Mouse (Mus musculus) lung, postnatal 10 days (tissue): ENCODE measurements at regions not wholly inside any gene's neighbourhood (a gene's known extent, or its start where the extent isn't known, plus 50 kb on each side); places are given as distances from the start of the nearest gene placed in this dataset.

Experiments
- DNase-seq: peaks from one replicate; pipeline ENCODE4 v3.0.0; 2021

DNA sequence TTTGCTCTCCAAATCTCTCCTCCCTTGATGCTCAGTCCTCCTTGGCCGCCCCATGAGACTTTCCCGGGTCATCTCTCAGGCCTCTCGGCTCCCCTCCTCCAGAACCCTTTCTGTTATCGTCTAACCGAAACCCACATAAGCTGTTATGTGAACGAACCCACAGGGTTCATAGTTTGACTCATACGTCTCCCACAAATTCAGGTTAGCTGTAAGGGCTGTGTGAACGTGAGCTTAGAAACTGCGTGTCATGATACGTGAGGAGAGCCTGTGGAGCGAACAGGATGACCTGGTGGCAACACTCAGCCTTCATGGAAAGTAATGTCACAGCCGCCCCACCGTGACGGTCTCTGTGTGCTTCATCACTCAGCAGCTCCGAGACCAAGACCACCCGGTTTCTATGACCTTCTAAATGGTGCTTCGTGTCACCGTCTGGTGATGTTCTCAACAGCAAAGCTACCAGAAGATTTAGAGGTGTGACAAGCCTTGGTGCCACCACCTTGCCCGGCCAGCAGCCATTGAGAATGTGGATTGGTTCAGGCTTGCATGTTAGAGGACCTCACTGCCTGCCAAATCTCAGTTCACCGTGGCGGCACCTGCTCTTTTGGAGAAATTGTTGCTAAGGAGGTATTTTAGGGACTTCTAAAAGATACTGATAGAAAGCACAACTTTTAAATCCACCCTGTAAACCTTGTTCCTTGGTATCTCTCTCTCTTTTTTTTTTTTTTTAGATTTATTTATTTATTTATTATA is 107.4 kb downstream of the Ets2 start:
- no peak for DNase-seq

DNA sequence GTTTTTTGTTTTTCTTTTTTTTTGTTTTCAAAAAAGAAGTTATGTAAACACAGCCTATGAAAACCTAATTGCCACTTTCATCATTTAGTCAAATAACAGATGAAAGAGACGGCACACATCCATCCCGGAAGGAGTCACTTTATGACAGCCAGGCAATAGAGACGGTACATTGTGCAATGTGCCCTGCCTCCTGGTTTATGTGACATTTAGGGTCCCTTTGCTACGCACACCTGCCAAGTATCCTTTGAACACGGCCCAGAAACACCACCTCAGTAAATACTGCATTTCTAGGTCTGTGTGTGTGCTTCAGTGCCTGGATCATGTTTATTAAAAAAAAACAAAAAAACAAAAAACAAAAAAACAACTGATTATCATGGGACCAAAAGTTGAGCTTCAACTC is 104.6 kb downstream of the Ets2 start:
- DNase-seq, result no peak

DNA sequence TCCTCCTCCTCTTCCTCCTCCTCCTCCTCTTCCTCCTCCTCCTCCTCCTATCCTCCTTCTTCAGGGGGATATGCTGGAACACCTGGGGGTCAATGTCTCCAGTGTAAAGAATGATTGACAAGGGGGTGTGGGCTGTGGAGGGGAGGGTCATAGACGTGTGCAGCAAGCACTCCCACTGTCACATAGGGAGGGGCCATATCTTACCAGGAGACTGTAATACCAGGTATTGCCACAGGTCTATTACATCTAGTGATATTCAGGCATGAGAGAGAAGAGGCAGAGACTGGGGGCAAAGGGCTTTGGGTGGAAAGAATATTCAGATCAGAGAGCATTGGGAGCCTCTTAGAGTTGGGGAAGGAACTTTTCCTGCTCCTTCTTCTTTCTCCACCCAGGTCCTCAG is 102.3 kb downstream of the Ets2 start:
- DNase-seq, result no peak

DNA sequence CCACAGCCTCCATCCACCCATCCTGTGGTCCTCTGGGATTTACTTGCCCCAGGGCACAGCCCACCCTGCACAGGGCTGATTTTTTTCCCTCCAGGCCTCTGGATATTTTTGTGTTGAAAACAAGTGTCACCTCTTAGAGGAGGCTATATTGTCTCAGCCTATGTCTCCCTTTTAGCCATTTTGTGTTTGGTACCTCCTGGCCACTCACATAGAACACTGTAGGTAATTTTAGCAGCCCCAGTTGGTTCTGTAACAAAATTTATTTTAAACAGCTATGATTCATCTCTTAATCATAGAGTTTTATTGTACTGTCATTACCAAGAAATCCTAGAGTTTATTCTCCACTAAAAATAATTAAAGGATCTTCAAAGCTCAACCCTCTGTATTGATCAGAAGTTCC is 100.8 kb downstream of the Ets2 start:
- no peak for DNase-seq

DNA sequence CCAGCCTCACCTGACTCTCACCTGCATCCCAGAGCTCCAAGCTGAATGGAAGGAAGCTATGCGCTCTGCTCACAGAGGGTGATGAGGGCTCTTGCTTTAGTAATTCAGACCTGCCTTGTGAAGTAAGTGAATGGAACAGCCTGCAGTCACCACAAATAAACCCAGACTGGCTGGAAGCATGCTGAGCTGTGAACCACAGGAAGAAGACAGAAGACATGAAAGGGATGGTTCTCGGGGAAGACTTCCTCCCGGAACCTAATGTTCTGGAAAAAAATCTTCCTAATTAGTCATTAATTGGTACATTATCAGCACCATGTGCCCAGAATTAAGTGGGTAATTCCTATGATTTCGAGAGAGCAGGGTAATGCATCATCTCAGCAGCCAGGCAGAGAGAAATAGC is 100.3 kb downstream of the Ets2 start:
- DNase-seq, result no peak

DNA sequence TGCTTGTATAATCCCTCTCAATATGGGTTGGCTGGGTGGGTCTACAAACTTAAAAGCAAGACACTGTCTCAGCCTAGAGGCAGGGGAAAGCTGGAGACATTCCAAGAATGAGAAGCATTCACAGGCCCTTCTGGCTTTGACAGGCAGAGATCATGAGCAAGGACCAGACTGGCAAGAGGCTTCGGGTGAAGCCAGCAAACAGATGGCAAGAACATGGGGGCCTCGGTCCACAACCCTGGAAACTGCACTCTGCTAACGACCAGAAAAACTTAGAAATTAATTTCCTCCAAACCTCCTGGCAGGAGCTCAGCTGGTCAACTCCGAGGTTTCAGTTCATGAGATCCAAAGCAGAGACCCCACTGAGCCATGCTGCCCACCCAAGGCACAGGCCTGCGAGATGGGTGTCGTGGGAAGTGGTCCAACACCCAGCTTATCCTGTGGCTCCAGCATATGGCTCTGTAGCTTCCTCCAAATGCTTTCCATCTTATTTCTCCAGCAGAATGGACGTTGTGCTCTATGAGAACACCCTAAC is 99.1 kb downstream of the Ets2 start:
- DNase-seq, result peak; percentile 49

DNA sequence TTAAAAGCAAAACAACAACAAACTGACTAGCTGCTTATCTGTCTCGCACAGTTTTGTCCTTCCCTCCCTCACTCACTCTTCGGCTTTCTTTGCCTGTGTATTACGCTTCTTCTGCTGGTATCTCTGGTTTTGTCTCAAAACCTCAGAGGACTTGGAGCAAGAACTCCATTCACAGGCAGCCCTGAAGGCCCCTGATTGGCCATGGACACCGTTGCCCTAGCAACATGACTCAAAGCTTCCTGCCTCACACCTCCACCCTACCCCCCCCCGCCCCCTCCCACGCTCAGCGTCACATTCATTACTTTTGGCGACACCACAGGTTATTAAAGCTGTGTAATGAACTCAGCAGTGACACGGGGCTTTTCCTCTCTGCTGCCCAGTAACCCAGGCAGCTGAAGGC is 96.7 kb downstream of the Ets2 start:
- no peak for DNase-seq

DNA sequence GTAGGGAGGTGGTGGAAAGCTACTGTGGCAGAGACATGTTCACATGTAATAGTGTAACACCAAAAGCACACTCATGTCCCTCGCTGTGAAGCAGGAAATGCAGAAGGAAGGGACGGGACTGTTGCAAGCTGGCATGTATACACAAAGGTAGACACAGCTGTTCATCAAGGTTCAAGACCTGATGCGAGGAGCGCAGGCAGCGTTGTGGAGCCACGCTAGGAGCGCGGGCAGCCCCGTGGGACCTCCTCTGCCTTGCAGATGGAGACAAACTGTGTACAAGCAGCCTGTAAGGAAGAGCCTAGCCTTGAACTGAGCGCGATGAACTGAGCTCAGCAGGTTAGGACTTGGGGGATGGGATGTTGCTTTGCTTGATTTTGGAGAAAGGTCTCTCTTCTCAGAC is 96.2 kb downstream of the Ets2 start:
- DNase-seq, result no peak

DNA sequence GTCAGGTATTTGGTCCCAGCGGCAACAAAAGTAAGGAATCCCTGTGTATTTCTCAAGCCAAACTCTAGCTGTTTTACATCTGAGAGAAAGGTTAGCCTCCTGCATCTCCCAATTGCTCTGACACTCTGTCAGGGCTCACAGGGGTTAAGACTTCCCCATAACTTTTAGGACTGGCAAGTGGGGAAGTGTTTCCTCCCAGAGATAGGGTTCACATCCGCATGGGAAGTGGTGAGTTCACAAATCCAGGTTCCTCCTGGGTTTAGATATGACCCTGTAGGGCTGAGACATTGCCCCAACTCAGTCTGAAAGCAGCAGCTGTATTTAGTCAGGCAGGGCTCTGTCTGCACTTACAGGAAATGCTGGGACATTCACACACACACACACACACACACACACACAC is 95.3 kb downstream of the Ets2 start:
- no peak for DNase-seq

DNA sequence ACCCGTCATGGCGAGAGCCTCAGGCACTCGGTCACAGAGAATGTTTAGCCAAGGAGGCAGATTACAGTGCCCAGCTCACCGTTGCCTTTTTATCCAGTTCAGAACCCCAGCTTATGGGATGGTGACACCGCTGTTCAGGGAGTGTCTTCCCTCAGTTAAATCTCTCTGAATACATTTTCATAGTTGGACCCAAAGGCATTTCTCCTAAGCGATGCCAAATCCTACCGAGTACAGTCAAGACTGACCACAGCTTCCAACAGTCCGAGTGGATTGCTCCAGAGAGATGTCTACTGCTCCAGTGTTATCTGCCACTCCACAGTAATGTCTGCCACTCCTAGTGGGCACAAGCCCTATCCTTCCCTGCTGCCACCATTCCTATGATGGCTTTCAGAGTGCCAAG is 93.0 kb downstream of the Ets2 start:
- DNase-seq, result no peak

DNA sequence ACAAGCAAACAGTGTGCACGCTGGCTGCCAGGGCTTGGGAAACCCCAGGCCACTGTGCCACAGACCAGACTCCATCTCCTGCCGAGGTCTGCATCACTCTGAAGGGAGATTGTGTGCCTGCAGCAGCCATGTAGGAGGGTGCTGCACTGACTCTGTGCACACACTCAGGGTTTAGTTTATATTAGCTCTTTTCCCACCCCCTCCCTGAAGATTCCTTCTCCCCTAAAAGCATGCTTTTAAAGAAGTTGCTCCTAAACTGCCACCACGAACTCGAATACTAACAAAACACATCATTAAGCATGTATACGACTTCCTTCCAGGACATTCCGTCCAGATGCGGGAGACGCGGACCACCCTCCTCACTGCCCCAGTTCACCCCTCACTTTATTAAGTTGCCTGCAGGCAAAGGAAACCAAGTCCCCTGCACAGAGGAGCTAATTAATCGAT is 92.4 kb downstream of the Ets2 start:
- DNase-seq, result peak; percentile 68

DNA sequence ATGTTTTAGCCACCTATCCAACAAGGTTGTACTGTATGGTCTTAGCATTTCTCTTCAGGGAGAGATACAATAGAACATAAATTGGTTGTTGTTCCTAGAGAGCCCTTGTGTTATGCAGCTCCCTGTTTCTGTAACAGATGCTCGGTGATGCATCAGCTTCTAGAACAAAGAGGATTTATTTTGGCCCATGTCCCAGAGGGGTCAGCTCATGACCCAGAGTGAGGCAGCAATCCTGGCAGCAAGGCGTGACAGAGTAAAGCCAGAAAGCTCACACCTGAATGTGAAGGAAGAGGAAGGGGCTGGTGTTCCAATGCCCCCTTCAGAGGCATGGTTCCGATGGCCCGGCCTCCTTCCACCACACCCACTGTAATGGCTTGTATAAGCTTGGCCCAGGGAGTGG is 88.8 kb downstream of the Ets2 start:
- DNase-seq, result peak; percentile 53

DNA sequence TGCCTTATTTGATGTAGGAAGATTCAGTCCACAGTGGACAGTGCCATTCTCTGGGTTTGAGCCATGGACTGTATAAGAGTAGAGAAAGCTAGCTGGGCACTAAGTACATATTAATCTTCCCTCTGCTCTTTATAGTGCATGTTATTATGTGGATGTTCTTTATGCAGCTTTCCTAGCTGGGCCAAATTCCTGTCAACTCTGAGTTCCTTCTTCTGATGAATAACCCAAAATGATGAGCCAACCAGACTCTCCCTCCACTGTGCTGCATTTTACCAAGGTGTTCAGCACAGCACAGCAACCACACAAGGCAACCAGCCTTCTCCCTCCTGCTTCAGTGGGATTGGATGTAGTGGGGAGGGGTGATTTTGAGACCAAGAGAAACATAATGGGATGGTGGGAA is 87.7 kb downstream of the Ets2 start:
- DNase-seq, result no peak

DNA sequence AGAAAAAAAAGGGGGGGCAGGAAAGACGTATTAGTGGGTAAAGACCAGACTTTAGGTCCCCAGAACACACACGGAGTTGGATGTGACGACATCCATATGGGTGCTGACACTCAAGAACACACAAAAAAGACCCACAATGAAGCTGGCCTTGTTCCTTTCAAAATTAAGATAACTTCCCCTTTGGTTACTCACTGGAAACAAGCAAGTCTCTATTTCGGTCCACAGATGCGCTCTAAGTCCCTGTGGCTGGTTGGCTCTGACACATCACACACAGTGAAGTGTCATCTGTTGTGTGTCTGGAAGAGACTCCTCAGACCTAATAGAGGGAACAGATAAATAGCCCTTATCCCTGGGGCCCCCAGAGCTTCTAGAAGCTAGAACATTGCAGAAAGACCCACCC is 79.8 kb downstream of the Ets2 start:
- DNase-seq, result no peak

DNA sequence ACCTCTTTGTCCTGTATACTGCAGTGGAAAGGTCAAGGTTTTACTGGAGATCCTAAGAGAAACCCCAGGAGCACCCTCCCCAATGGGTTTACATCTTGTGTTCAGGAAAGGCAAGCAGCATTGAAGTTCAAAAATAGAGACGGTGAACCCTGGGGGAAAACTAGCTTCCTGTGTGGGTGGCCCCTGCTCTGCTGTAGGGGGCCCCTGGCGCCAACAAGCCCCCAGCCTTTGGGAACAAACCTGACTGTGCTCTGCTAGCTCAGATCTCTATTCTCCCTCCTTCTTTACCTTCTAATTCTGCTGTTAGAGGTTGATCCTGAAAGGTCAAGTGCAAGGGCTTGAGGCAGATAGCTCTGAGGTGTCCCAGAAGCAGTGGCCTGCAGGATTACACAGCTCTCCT is 78.6 kb downstream of the Ets2 start:
- no peak for DNase-seq

DNA sequence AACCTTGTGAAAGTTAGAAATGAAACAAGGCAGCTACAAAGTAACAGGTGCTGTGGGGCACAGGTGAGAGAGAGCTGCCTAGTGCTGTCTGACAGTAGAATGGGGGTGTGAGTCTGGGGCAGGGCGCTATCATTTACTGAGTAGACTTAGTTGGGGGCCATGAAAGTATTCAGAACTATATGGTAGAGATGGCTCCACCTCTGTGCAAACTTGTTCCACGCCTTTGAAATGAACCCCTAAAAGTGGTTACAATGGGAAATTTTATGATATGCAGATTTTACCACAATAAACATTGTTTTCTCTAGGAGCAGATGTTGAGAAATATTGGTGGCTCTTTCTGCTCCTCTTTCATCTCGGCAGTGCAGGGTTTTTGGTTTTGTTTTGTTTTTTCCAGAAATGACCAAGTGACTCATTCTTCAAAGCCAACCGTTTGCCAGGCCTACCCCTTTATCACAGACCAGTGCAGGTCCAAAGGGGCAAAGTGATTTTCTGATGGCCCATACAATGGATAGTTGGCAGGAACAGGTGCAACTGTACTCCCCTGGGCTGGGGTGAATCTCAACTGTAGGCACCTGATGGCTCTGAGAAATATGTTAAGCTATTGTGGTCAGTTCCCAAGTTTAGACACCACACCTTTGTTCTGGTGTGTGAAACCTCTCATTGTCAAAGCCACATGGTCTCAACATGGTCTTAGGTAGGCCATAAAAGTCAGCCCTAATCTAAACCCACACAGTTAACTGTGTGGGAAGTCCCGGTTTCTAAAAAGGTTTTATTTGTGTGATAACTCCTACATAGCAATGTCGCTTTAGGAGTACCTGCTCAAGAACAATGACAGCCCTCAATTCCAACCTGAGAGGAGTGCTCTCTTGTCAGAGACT is 77.2 kb downstream of the Ets2 start:
- no peak for DNase-seq

DNA sequence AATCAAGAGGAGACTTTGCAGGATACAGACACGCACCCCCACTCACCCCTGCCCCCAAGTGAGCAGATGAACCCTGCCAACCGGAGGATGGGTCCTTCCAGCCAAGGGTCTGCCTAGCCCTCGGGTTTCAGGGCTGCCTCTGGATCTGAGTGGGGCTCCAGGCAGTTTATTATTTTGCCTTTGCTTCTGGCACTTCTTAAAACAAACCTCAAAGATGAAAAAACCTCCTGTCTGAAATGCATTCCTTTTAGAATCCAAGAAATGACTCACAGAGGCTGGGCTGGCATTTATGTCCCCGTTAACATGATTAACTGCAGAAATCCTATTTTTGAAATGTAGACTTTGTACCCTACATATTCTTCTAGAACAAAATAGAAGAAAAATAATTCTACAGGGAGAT is 76.3 kb downstream of the Ets2 start:
- no peak for DNase-seq

DNA sequence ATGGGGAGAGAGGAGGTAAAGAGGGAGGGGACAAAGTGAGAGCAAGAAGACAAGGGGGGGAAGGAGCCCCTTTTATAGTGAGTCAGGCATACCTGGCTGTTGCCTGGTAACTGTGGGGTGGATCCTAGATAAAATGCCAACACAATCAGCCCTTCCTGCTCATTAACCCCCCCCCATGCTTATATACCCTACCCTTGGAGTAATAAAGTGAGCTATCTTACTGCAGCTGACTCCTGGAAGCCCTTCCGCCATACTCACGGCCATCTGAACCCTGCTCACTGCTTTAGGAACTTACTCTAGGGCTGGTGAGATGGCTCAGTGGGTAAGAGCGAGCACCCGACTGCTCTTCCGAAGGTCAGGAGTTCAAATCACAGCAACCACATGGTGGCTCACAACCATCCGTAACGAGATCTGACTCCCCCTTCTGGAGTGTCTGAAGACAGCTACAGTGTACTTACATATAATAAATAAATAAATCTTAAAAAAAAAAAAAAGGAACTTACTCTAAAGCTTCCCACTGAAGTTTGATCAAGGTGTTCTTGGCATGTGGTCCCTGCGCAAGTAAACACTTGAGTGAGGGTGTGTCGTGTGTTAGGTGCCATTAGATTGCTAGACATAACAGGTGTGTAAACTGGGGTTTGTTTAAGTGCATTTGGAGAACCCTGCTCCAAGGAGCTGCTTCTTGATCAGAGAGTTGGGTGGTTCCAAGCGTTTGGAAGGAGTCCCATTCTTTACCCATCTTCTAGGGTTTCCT is 74.9 kb downstream of the Ets2 start:
- DNase-seq, result peak; percentile 45

DNA sequence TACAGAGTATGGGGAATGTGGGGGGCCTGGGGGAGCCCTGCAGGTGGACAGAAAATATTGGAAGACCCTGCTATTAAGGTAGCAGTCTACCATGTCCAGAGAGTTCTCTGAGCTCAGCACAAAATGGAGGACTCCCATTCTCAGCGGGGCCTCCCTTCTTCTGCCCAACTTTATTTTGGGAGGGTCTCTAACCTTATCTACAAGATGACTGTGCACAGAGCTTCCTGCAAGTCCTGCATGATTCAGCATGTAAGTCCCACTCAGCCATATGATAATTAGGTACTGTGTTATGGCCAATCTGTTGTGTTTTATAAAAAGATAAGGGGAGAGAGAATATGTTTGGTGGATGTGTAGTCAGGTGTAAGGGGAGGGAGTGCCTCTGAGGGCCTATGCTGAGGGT is 74.1 kb downstream of the Ets2 start:
- DNase-seq, result no peak

DNA sequence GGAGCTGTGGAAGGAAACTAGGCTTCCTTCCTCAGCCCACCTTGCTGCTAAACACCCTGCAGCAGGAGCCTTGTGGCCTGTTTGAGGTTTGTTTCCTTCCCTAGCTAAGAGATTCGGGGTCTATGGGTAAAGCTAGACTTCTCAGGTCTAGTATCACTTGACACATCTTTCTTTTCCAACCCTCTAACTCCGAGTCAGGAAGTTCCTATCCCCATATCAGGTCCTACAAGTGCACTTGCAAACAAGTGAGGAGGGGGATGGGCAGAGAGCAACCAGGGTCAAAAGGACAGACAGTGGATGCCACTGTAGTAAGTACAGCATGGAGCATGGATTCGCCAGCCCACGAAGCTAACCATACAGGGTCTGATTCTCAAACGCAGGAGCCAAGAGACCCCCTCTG is 73.5 kb downstream of the Ets2 start:
- DNase-seq, result no peak

DNA sequence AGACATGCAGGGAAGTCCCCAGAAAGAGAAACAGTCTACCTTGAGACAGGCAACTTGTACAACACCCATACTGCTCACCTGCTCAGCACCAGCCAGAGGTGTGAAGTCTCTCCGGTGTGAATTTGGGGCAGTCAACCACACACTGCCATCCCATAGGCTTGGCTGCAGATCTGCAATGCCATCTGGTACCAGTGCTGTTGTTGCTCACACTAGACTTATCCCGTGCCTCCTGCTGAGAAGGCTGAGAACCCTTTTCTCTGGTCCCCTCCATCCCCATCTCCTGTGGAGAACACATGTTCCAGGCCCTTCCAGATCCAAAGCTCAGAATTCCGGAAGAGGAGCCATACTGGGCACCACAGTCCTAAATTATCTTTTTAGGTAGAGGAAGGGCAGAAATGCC is 71.3 kb downstream of the Ets2 start:
- no peak for DNase-seq
